Mouse (Mus musculus) bone marrow, adult 2 months (tissue): Measurements from ENCODE around the gene Ormdl3.

Experiments used
- CTCF ChIP-seq: fragments of 200-500 bp; IDR thresholded peaks from 2 replicates; pipeline ENCODE4 v1.5.1; 2011; ENCODE audit warnings: low read length, control low read depth; ENCODE audit not compliant: control insufficient read depth, insufficient read depth
- POLR2A ChIP-seq: fragments of 200-500 bp; IDR thresholded peaks from 2 replicates; pipeline ENCODE4 v1.6.1; 2011; ENCODE audit warnings: low read depth, mild to moderate bottlenecking, control low read depth, low read length, borderline replicate concordance; ENCODE audit not compliant: control insufficient read depth

DNA sequence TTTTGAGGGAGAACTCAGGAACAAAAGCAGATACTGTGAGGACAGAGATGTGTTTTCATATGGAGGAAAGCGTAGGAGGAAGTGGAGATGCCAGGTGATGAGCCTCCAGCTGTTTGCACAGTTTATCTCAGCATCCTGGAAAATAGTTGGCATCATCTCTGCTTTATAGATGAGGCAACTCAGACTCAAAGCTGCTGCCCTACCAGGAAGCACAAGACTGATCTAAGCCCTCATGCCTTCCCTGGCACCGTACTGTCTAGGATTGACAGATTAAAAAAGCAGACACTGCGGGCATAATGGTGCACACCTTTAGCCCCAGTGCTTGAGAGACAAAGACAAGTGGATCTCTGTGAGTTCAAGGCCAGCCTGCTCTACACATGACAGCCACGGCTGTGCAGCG, 43.5 kb upstream of the Ormdl3 start:
- no peak for TF ChIP-seq POLR2A
- TF ChIP-seq CTCF: no peak
